Mouse (Mus musculus) testis, adult 2 months (tissue): ENCODE data around the gene Ppp2r1b.

Source experiments
- CTCF ChIP-seq: fragments of 200-500 bp; IDR thresholded peaks from 2 replicates; pipeline ENCODE4 v1.5.1; 2012; ENCODE audit warnings: low read depth, mild to moderate bottlenecking, inconsistent platforms, low read length, moderate library complexity; ENCODE audit not compliant: control insufficient read depth, insufficient read depth, insufficient replicate concordance
- POLR2A ChIP-seq: fragments of 200-500 bp; IDR thresholded peaks from 2 replicates; pipeline ENCODE4 v1.6.1; 2012; ENCODE audit warnings: low read depth, mild to moderate bottlenecking, inconsistent platforms, low read length, moderate library complexity; ENCODE audit not compliant: control insufficient read depth

GRCm38 (mm10) chr9:50849755-50850154 lies 4.7 kb downstream of the Ppp2r1b start:
- TF ChIP-seq POLR2A (no peak), CTCF (no peak)
